Mouse (Mus musculus) kidney, adult 18-20 months (tissue): ENCODE measurements at regions not wholly inside any gene's neighbourhood (a gene's known extent, or its start where the extent isn't known, plus 50 kb on each side); places are given as distances from the start of the nearest gene placed in this dataset.

Experiments used
- DNase-seq: peaks from one replicate; pipeline ENCODE4 v3.0.0; 2021

GRCm38 (mm10) chr19:22066302-22066701, 72.5 kb upstream of the Trpm3 start:
- DNase-seq = no peak

GRCm38 (mm10) chr19:22070246-22071030, 68.4 kb upstream of the Trpm3 start:
- no peak for DNase-seq

DNA sequence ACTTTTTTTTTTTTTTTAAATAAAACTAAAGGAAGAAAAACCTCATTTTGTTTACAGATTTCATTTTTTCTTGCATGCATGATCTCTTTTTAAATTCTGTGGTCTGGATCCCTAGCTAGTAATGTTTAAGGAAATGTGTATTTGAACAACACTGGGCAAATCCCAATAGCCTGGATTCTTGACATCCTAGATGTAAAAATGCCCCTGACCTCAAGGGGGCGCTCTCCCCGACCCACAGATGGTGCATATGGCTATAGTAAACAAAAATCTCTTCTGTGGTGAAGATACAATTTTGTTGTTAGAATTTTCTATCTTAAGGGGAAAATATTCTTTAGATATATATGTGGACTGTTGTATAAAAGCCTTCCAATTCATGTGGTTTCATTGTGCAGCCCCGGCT, 67.1 kb upstream of the Trpm3 start:
- DNase-seq = no peak

DNA sequence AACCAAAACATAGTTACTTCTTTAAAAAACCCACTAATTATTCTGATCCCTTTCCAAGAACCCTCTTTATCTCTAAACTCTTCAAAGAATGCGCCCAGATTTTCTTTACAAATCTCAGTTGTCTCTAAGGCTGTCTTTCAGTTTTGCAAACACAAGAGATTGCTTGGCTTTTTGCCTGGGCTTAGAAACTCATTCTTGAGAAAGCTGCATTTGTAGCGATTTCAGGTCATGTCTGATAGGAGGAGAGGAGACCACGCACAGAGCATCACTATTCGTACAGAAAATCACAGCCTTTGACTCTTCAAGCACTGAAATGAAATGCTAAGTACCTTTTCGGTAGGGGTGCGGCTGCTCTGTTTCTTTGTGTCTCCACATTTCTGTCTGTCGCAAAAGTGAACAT, 64.8 kb upstream of the Trpm3 start:
- no peak for DNase-seq

GRCm38 (mm10) chr19:22081448-22081847, 57.4 kb upstream of the Trpm3 start:
- DNase-seq = no peak
